Mouse (Mus musculus) myocyte (in vitro differentiated cells): ENCODE measurements around the gene Crebbp. TPM values are rescaled to one million over a fixed set of nuclear protein-coding genes. Genes with fewer than 3 reads are reported as not detected.

Experiments
- H3K27me3 ChIP-seq: one replicate; pipeline ENCODE4 v1.6.1; 2011; ENCODE audit not compliant: control insufficient read depth, insufficient read depth, insufficient read length
- H3K36me3 ChIP-seq: one replicate; pipeline ENCODE4 v1.6.1; 2011; ENCODE audit not compliant: control insufficient read depth, insufficient read depth
- H3K4me2 ChIP-seq: one replicate; pipeline ENCODE4 v1.6.1; 2011; ENCODE audit warnings: low read depth, control low read depth
- H3K4me3 ChIP-seq: one replicate; pipeline ENCODE4 v1.5.1; 2011; ENCODE audit warnings: mild to moderate bottlenecking, control low read depth, moderate library complexity
- H3K79me2 ChIP-seq: one replicate; pipeline ENCODE4 v1.6.1; 2011; ENCODE audit not compliant: control insufficient read depth, insufficient read depth
- H3ac ChIP-seq: one replicate; pipeline ENCODE4 v1.6.1; 2011; ENCODE audit not compliant: control insufficient read depth, insufficient read length
- CEBPB ChIP-seq: IDR thresholded peaks from 2 replicates; pipeline ENCODE4 v1.6.1; 2011; ENCODE audit warnings: mild to moderate bottlenecking, moderate library complexity; ENCODE audit not compliant: poor library complexity, insufficient read depth, severe bottlenecking
- E2F4 ChIP-seq: IDR thresholded peaks from one replicate; pipeline ENCODE4 v1.6.1; 2011; ENCODE audit warnings: mild to moderate bottlenecking, control low read depth, moderate library complexity; ENCODE audit not compliant: insufficient read depth
- MAX ChIP-seq: IDR thresholded peaks from one replicate; pipeline ENCODE4 v1.6.1; 2011; ENCODE audit warnings: low read depth, mild to moderate bottlenecking, control low read depth
- MYOD1 ChIP-seq, 3 experiments: IDR thresholded peaks; one replicate each; pipeline ENCODE4 v1.6.1; 2011; ENCODE audit warnings: control low read depth in 2 of 3, low read depth in 2 of 3, mild to moderate bottlenecking in 2 of 3, moderate library complexity in 1 of 3; ENCODE audit not compliant: insufficient read length in 2 of 3, control insufficient read depth in 1 of 3
- MYOG ChIP-seq, 3 experiments: IDR thresholded peaks; one replicate each; pipeline ENCODE4 v1.6.1; 2011; ENCODE audit warnings: control low read depth in 2 of 3, low read depth in 2 of 3, mild to moderate bottlenecking in 2 of 3; ENCODE audit not compliant: insufficient read length in 2 of 3, control insufficient read depth in 1 of 3, insufficient read depth in 1 of 3
- POLR2A ChIP-seq: IDR thresholded peaks from one replicate; pipeline ENCODE4 v1.6.1; 2011; ENCODE audit warnings: low read depth, mild to moderate bottlenecking, control low read depth, moderate library complexity; ENCODE audit not compliant: insufficient read length
- POLR2AphosphoS2 ChIP-seq: IDR thresholded peaks from one replicate; pipeline ENCODE4 v1.6.1; 2011; ENCODE audit warnings: low read depth, control low read depth; ENCODE audit not compliant: insufficient read length
- SRF ChIP-seq: IDR thresholded peaks from one replicate; pipeline ENCODE4 v1.6.1; 2011; ENCODE audit warnings: low read depth; ENCODE audit not compliant: control insufficient read depth, insufficient read length
- TCF12 ChIP-seq: IDR thresholded peaks from one replicate; pipeline ENCODE4 v1.6.1; 2011; ENCODE audit warnings: mild to moderate bottlenecking, control low read depth; ENCODE audit not compliant: poor library complexity, insufficient read depth, severe bottlenecking
- TCF3 ChIP-seq: IDR thresholded peaks from one replicate; pipeline ENCODE4 v1.6.1; 2011; ENCODE audit warnings: low read depth, control low read depth; ENCODE audit not compliant: insufficient read length
- USF1 ChIP-seq: IDR thresholded peaks from one replicate; pipeline ENCODE4 v1.6.1; 2011; ENCODE audit warnings: low read depth, mild to moderate bottlenecking, control low read depth, moderate library complexity
- polyA plus RNA-seq: library from polyadenylated mRNA; unstranded; fragments of >200 nt; fragmentation: generic; extraction: Trizol; gene quantifications from one replicate; pipeline ENCODE4 v1.2.1, GENCODE M21; 2012; ENCODE audit warnings: missing spikeins

Crebbp gene
- polyA plus RNA-seq, 1 experiment: 7.1 TPM

GRCm38 (mm10) chr16:4235587-4235986, 21.8 kb upstream of the Crebbp start:
- Histone ChIP-seq H3K27me3 (no peaks in the 10 kb centered on the region), H3K4me3 (no peak overlapping the region), H3K36me3 (no peaks in the 10 kb centered on the region), H3K4me2 (peak overlapping the region; percentile 48), H3ac (no peak overlapping the region), H3K79me2 (no peaks in the 10 kb centered on the region)
- no peak for TF ChIP-seq CEBPB
- TF ChIP-seq MAX: no peak
- TF ChIP-seq TCF3: no peak
- no peak for TF ChIP-seq E2F4
- no peak for TF ChIP-seq USF1
- no peak for TF ChIP-seq SRF
- no peak for TF ChIP-seq POLR2AphosphoS2
- no peak for TF ChIP-seq MYOG (IDR thresholded peaks at IDR 0.05; ENCODE audit: control insufficient read depth in 1 of 3, insufficient read depth in 1 of 3, insufficient read length in 2 of 3, low read depth in 2 of 3)
- TF ChIP-seq TCF12: no peak
- no peak for TF ChIP-seq MYOD1 (IDR thresholded peaks at IDR 0.05; ENCODE audit: control insufficient read depth in 1 of 3, insufficient read length in 2 of 3, low read depth in 2 of 3)
- TF ChIP-seq POLR2A: no peak

- peaks cover 1% of the 10 kb centered on the region for H3K27me3 ChIP-seq
- H3K79me2 ChIP-seq: no peaks in the 10 kb centered on the region
- H3K4me3 ChIP-seq: no peak overlapping the region
- H3K4me2 ChIP-seq: no peak overlapping the region
- TF ChIP-seq USF1: no peak
- TF ChIP-seq MYOD1 (IDR thresholded peaks at IDR 0.05; ENCODE audit: control insufficient read depth in 1 of 3, insufficient read length in 2 of 3, low read depth in 2 of 3): no peak
- TF ChIP-seq POLR2AphosphoS2: no peak
- no peak for TF ChIP-seq MYOG (IDR thresholded peaks at IDR 0.05; ENCODE audit: control insufficient read depth in 1 of 3, insufficient read depth in 1 of 3, insufficient read length in 2 of 3, low read depth in 2 of 3)
- no peak for TF ChIP-seq TCF3
- TF ChIP-seq SRF: no peak
- no peak for TF ChIP-seq CEBPB
- no peak for TF ChIP-seq TCF12
- H3K36me3 ChIP-seq: no peaks in the 10 kb centered on the region
- no peak overlapping the region for H3ac ChIP-seq
These were observed 12.0 kb upstream of the Crebbp start for GRCm38 (mm10) chr16:4225841-4226240.

DNA sequence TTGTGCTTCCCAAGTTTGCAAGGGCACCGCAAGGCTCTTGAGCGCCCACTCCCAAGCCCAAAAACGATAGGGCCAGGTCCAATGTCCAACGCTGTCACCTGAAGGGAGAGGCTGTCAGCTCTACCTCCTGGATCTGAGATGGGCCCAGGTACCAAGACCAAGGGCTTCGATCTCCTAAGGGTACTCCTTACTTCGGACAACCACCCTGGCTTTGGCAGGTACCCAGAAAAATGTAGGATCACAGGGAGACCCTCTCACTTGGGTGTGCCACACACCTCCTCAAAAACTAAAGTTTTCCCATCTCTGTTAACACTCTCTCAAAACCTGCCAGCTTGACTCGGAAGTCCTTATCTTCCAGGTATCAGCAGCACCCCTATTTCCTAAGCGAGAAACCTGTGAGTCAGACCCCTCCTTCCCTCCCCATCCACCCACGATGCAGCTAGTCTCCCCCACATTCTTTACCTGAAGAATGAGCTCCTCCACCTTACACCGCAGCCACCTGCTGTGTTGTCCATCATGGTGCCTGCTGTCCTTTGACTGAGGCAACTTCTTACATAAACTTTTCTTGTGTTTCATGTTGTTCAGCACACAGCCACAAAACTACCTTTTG, 939 bp upstream of the Crebbp start:
- no peaks in the 10 kb centered on the region for H3K36me3 ChIP-seq
- peak overlapping the region; percentile 96 for H3ac ChIP-seq
- H3K27me3 ChIP-seq: peaks cover 3% of the 10 kb centered on the region
- H3K4me3 ChIP-seq: peak overlapping the region; percentile 81
- TF ChIP-seq TCF12 (no peak), SRF (no peak), MYOG (IDR thresholded peaks at IDR 0.05; ENCODE audit: control insufficient read depth in 1 of 3, insufficient read depth in 1 of 3, insufficient read length in 2 of 3, low read depth in 2 of 3) (no peak)
- peak overlapping the region; percentile 99 for H3K4me2 ChIP-seq
- H3K79me2 ChIP-seq: peaks cover 34% of the 10 kb centered on the region

DNA sequence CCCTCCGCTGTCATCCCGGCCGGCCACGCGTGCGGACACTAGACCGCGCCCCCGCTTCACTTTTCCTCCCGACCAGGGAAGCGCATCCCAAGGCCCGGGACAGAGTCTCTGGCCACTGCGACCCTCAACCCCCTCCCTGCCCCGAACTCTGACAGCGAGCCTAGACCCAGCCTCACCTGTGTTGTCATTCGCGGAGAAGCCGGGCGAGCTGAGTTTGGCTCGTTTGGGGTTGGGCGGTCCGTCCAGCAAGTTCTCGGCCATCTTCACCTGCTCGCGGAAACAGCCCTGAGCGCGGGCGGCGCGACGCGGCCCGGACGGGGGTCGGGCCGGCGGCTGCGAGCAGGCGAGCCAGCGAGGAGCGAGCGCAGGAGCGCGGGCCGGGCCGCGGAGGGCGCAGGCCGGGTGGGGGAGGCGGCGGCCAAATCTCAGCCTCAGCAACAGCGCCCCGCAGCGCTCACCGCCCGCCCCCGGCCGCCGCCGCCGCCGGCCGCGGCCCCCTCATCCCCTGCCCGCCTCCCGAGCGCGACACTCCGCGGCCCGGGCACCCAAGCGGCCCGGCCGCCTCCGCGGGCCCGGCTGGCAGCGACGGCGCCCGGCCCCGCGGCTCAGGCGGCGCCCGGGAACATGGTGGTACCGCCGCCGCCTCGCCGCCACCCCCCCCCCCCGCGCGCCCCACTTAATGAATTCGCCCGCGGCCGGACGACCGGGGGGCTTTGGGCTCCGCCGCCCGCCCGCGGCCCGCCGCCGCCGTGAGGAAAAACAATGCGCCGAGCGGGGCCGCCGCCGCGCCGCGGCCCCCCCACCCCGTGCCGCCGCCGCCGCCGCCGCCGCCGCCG, 616 bp downstream of the Crebbp start:
- Histone ChIP-seq H3K27me3 (peaks cover 3% of the 10 kb centered on the region), H3K4me2 (peak overlapping the region; percentile 79), H3K36me3 (no peaks in the 10 kb centered on the region), H3K79me2 (peaks cover 50% of the 10 kb centered on the region), H3K4me3 (peak overlapping the region; percentile 81), H3ac (peak overlapping the region; percentile 96)
- TF ChIP-seq TCF12 (no peak), POLR2A (peak; percentile 35)

DNA sequence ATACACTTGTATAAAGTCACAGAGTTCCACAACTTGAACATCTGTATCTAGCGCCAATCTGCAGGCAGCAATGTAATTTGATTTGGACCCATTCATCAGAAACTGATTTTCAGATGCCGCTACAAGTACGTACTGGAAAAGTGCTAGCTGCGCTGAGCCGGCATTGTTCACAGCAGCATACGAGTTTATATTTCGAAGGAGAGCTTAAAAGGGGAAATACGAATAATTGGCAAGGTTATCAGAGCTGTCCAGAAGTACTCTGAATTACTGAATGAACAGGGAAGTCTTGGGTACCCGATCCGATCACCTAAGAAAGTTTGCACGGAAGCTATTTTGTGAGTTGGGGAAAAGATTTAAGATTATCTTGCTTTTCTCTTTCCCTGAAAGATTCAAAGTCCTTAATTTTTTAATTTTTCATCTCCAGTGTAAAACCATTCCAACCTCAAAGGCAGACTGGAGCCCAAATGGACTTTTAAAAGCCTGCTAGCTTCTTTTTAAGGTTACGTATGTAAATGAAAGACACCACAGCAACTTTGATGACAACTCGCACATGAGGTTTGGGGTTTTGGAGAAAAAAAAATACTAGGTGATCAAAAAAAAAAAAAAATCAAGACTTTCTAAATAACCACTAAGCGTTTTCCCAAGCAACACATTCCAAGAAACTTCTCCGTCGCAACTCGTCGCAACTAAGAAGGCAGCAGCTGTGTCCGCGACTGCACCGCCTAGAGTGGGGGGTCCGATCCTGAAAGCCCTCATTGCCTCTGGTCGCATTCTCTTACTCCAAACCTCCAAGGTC, 1.4 kb downstream of the Crebbp start:
- peak overlapping the region; percentile 96 for H3ac ChIP-seq
- H3K4me2 ChIP-seq: peak overlapping the region; percentile 79
- H3K27me3 ChIP-seq: no peaks in the 10 kb centered on the region
- no peaks in the 10 kb centered on the region for H3K36me3 ChIP-seq
- peaks cover 58% of the 10 kb centered on the region for H3K79me2 ChIP-seq
- TF ChIP-seq SRF (no peak), MYOG (IDR thresholded peaks at IDR 0.05; ENCODE audit: control insufficient read depth in 1 of 3, insufficient read depth in 1 of 3, insufficient read length in 2 of 3, low read depth in 2 of 3) (peak in 1 of 3 experiments; percentile 26)
- peak overlapping the region; percentile 81 for H3K4me3 ChIP-seq
